Mouse (Mus musculus) kidney, postnatal 0 days (tissue): Measurements from ENCODE around the gene Slc12a5. TPM values are rescaled to one million over a fixed set of nuclear protein-coding genes. Genes with fewer than 3 reads are reported as not detected.

Source experiments
- ATAC-seq: fragments of 200-750 bp; cut with Nextera tagmentation; replicated peaks from 2 replicates; pipeline ENCODE4 v1.8.0; 2017; ENCODE audit warnings: low read depth, moderate number of reproducible peaks, moderate TSS enrichment, moderate library complexity; ENCODE audit not compliant: low FRiP score
- DNase-seq: peaks from one replicate; pipeline ENCODE4 v3.0.0-alpha.2; 2016; ENCODE audit warnings: low spot score
- H3K27ac ChIP-seq: fragments of 300-500 bp; sonication (generic); 2 replicates; pipeline ENCODE4 v1.5.1; 2014; ENCODE audit warnings: mild to moderate bottlenecking
- H3K27me3 ChIP-seq: fragments of 300-500 bp; sonication (generic); 2 replicates; pipeline ENCODE4 v1.6.1; 2014; ENCODE audit warnings: low read length, mixed read lengths; ENCODE audit not compliant: insufficient read depth
- H3K36me3 ChIP-seq: fragments of 300-500 bp; sonication (generic); 2 replicates; pipeline ENCODE4 v1.6.1; 2014; ENCODE audit warnings: low read length, mixed read lengths; ENCODE audit not compliant: insufficient read depth
- H3K4me1 ChIP-seq: fragments of 300-500 bp; sonication (generic); replicated peaks from 2 replicates; pipeline ENCODE4 v1.6.1; 2014; ENCODE audit warnings: antibody characterized with exemption, low read length, mixed read lengths; ENCODE audit not compliant: insufficient read depth
- H3K4me2 ChIP-seq: fragments of 300-500 bp; sonication (generic); 2 replicates; pipeline ENCODE4 v1.6.1; 2014; ENCODE audit warnings: mild to moderate bottlenecking, low read length, moderate library complexity, mixed read lengths
- H3K4me3 ChIP-seq: fragments of 300-500 bp; sonication (generic); replicated peaks from 2 replicates; pipeline ENCODE4 v1.5.1; 2014; ENCODE audit warnings: low read depth, low read length
- H3K9ac ChIP-seq: fragments of 300-500 bp; sonication (generic); 2 replicates; pipeline ENCODE4 v1.6.1; 2014; ENCODE audit warnings: low read depth, low read length
- H3K9me3 ChIP-seq: fragments of 300-500 bp; sonication (generic); replicated peaks from 2 replicates; pipeline ENCODE4 v1.6.1; 2016; ENCODE audit warnings: low read length, inconsistent platforms, mixed read lengths
- CTCF ChIP-seq: IDR thresholded peaks from 2 replicates; pipeline ENCODE4 v1.5.1; 2016; ENCODE audit warnings: antibody characterized with exemption, low read depth, mild to moderate bottlenecking, moderate library complexity
- WGBS: fragments of 180-500 bp; shearing (Covaris S2); extraction: QIAGEN DNeasy Blood & Tissue Kit; methylation state at CpG from one replicate; pipeline ENCODE4 v1.1.7; 2014; 5-methylcytosine and 5-hydroxymethylcytosine counted together
- polyA plus RNA-seq: library from polyadenylated mRNA; unstranded; fragments of >200 nt; fragmentation: Nextera tagmentation; extraction: Ambion mirVana; gene quantifications from 2 replicates; pipeline ENCODE4 v1.2.1, GENCODE M21; 2015

The Slc12a5 gene
- polyA plus RNA-seq, 1 experiment from 2014 or later, result 0.68 TPM

DNA sequence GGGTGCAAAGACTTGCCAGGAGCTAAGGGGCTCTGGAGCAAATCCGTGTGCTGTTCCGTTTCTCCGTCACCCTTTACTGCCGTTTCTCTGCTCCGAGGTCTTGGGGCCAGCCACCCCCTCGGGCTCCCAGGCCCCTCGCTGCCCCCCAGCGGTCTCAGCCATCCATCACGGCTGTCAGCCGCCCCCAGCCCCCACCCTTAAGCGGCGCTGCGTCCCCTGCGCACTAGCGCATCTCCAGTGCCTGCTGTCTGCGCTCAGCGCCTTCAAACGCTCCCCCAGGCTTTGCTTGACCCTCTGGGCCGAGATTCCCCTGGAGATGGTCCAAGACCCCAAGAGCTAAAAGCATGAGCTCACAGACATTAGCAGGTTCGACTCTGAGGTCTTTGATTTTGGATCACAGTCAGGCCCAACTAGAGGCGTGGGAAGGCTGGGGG, 8.8 kb downstream of the Slc12a5 start:
- ATAC-seq (no peak), DNase-seq (no peak)
- Histone ChIP-seq H3K36me3 (no peaks in the 10 kb centered on the region), H3K9me3 (no peaks in the 10 kb centered on the region), H3K4me2 (no peak overlapping the region), H3K4me3 (no peak overlapping the region), H3K4me1 (peaks cover 6% of the 10 kb centered on the region; the same call in 1 of the 2 replicates), H3K27ac (no peak overlapping the region), H3K9ac (no peak overlapping the region), H3K27me3 (peaks cover 57% of the 10 kb centered on the region)
- WGBS, result 3% methylated on average over 21 of the region's 21 CpGs
- no peak for TF ChIP-seq CTCF

DNA sequence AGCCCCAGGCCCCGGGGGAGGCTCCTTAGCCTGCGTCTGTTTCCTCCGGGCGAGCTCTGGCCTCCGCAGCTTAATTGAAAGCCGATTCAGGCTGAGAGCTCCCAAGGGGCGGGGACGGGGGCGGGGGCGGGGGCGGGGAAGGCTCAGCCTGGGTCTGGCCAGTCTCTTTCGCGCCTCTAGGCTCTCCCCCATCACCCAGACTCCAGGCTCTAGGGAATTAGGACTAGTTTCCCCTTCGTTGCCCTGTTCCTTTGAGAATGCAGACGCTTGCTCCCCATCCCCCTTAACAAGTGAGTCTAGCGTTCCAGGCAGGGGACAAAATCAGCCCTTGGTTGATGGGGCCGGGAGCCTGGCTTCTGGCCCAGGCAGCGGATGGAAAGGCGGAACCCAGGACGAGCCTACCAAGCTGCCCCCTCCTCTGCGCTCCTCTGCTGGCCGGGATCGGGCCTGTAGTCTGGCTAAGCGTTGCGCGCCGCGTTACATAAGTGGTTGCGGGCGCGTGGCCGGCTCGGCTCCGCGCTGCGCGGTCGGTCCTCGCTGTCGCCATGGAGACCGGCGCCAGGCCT, 10.1 kb downstream of the Slc12a5 start:
- H3K27ac ChIP-seq, result no peak overlapping the region
- H3K27me3 ChIP-seq, result peaks cover 57% of the 10 kb centered on the region
- under 1% methylated on average over 39 of the region's 42 CpGs for WGBS
- no peaks in the 10 kb centered on the region for H3K9me3 ChIP-seq
- H3K9ac ChIP-seq, result no peak overlapping the region
- no peak for TF ChIP-seq CTCF
- peaks cover 6% of the 10 kb centered on the region; the same call in 1 of the 2 replicates for H3K4me1 ChIP-seq
- DNase-seq (no peak), ATAC-seq (no peak)
- no peak overlapping the region for H3K4me3 ChIP-seq
- no peaks in the 10 kb centered on the region for H3K36me3 ChIP-seq
- no peak overlapping the region for H3K4me2 ChIP-seq

DNA sequence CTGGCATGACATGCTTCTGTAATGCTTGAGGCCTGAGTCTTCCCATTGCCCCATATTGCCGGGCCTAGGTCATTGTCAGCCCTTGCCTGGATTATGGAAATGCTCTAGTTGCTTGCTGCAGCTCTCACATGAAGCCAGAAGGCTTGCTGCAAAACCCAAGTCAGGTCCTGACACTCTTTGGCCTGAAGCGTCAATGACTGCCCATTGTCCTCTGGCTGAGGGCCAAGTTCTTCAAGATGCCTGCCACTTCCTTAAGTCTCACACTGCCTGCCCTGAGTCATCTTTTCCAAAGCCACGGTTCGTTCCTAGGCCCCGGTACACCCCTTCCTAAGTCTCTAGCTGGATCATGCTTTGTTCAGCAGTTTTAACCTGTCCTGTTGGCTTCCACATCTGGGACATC, 12.0 kb downstream of the Slc12a5 start:
- Histone ChIP-seq H3K4me1 (peaks cover 6% of the 10 kb centered on the region; the same call in 1 of the 2 replicates), H3K4me3 (no peak overlapping the region), H3K27ac (no peak overlapping the region), H3K4me2 (no peak overlapping the region), H3K36me3 (no peaks in the 10 kb centered on the region), H3K9me3 (no peaks in the 10 kb centered on the region), H3K9ac (no peak overlapping the region), H3K27me3 (peaks cover 44% of the 10 kb centered on the region)
- WGBS, result 65% methylated on average over 5 of the region's 5 CpGs
- no peak for ATAC-seq
- no peak for TF ChIP-seq CTCF
- DNase-seq, result no peak

DNA sequence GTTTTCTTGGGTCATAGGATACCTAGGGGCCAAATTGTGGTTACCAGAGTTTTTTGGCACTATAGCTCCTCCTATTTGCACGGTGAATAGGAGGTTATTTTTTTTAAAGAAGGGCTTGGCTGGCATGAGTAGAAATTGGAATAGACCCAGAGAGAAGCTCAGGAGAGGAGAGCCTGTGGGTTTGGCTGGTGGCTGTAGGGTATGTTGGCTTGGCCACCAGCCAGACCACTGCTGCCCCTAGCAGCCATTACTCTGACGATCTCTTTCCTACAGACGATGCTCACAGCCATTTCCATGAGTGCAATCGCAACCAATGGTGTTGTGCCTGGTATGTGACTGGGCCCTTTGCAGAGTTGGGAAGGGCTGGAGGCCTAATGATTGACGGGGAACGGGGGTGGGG, 15.0 kb downstream of the Slc12a5 start:
- WGBS, result 83% methylated on average over 6 of the region's 6 CpGs
- Histone ChIP-seq H3K36me3 (no peaks in the 10 kb centered on the region), H3K9ac (no peak overlapping the region), H3K4me2 (no peak overlapping the region), H3K27me3 (peaks cover 15% of the 10 kb centered on the region), H3K9me3 (no peaks in the 10 kb centered on the region), H3K27ac (no peak overlapping the region), H3K4me1 (no peaks in the 10 kb centered on the region), H3K4me3 (no peak overlapping the region)
- no peak for TF ChIP-seq CTCF
- no peak for ATAC-seq
- DNase-seq, result no peak

DNA sequence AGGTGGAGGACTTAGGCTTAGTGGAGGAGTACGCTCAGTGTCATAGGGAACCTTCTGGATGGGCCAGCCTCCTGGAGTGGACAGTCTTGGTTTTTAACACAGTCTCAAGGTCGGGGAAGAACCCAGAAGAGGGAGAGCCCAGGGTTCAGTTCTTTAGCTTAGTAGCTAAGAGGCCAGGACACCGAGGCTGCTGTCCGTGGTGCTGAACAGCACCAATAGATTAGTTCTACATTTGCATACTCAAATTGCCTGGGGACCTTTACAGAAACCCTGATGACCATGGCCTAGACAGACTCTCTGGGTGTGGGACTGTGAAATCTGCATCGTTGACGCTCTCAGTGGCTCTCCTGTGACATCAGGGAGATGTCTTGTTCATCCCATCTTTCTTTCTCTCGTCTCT, 19.1 kb downstream of the Slc12a5 start:
- no peak overlapping the region for H3K4me3 ChIP-seq
- TF ChIP-seq CTCF, result no peak
- DNase-seq, result peak; percentile 85
- H3K27ac ChIP-seq, result no peak overlapping the region
- H3K9me3 ChIP-seq, result no peaks in the 10 kb centered on the region
- H3K9ac ChIP-seq, result no peak overlapping the region
- no peaks in the 10 kb centered on the region for H3K4me1 ChIP-seq
- H3K4me2 ChIP-seq, result no peak overlapping the region
- H3K27me3 ChIP-seq, result no peaks in the 10 kb centered on the region
- WGBS, result 24% methylated on average over 7 of the region's 7 CpGs
- ATAC-seq, result no peak
- H3K36me3 ChIP-seq, result no peaks in the 10 kb centered on the region

GRCm38 (mm10) chr2:164985962-164986361, 25.4 kb downstream of the Slc12a5 start:
- 74% methylated on average over 6 of the region's 6 CpGs for WGBS

More at GRCm38 (mm10) chr2:164985962-164986361, 25.4 kb downstream of the Slc12a5 start:
- no peak overlapping the region for H3K4me3 ChIP-seq
- H3K27ac ChIP-seq, result no peak overlapping the region
- H3K9me3 ChIP-seq, result no peaks in the 10 kb centered on the region
- H3K9ac ChIP-seq, result no peak overlapping the region
- H3K4me1 ChIP-seq, result no peaks in the 10 kb centered on the region
- H3K36me3 ChIP-seq, result no peaks in the 10 kb centered on the region
- no peak for TF ChIP-seq CTCF
- no peaks in the 10 kb centered on the region for H3K27me3 ChIP-seq
- no peak for ATAC-seq
- H3K4me2 ChIP-seq, result no peak overlapping the region
- no peak for DNase-seq
